Mouse (Mus musculus): Measurements from ENCODE around the gene Vps54. TPM values are rescaled to one million over a fixed set of nuclear protein-coding genes. Genes with fewer than 3 reads are reported as not detected.

Gene Vps54
- polyA plus RNA-seq, 1 experiment from 2014 or later, result 16.6 TPM

DNA sequence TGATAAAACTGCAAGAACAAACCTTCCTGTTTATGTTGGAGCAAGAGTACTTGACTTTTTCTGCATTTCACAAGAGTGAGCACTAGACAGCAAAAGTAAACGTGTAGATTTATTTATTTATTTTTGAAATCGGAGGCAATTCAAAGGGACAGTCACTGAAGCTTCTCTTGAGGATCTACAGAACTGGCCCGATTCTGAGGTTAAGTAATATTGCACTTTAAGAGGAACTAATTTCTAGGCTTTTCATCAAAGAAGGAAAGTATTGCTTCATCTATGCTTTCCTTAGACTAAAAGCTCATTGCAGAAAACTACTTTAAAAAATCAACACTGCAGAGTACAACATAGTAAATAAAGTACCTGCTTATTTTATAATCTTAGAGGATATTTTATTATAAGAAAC, 82.5 kb downstream of the Vps54 start:
- Histone ChIP-seq H3K27me3 (replicated peaks) (no peaks in the 10 kb centered on the region), H3K27ac (no peak overlapping the region), H3K4me3 (no peak overlapping the region), H3K4me2 (replicated peaks) (no peak overlapping the region), H3K36me3 (peaks cover 26% of the 10 kb centered on the region), H3K9me3 (no peaks in the 10 kb centered on the region), H3K4me1 (no peaks in the 10 kb centered on the region), H3K9ac (no peak overlapping the region)
- ATAC-seq (ENCODE audit: low FRiP score, low read depth), result no peak
- 84% methylated on average over 3 of the region's 3 CpGs for WGBS

- ATAC-seq (ENCODE audit: low FRiP score, low read depth), result no peak
- Histone ChIP-seq H3K4me2 (replicated peaks) (no peak overlapping the region), H3K36me3 (peaks cover 26% of the 10 kb centered on the region), H3K27ac (no peak overlapping the region), H3K9me3 (no peaks in the 10 kb centered on the region), H3K27me3 (replicated peaks) (no peaks in the 10 kb centered on the region), H3K4me1 (no peaks in the 10 kb centered on the region), H3K4me3 (no peak overlapping the region), H3K9ac (no peak overlapping the region)
- WGBS, result 87% methylated on average over 3 of the region's 3 CpGs
These were observed 83.3 kb downstream of the Vps54 start for GRCm38 (mm10) chr11:21322349-21322748.

DNA sequence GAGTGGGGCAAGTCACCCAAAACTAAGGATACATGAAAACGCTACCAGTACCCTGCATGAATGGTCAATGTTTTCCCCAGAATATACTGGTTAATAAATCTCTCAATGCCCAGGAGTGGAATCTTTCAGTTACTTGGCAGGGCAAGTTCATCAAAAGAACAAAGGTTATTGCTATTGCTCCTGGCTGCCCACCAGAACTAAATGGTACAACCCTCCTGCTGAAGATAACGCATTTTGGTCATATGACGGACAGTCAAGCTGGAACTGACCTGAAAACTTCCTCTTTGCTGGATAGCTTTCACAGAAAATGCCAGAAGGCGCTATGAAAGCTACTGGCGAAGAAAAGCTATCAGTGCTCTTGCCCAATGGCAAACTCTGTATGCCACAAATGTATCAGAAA, 86.7 kb downstream of the Vps54 start:
- H3K4me2 ChIP-seq (replicated peaks), result no peak overlapping the region
- no peaks in the 10 kb centered on the region for H3K9me3 ChIP-seq
- H3K27me3 ChIP-seq (replicated peaks), result no peaks in the 10 kb centered on the region
- WGBS, result 92% methylated on average over 5 of the region's 5 CpGs
- no peak overlapping the region for H3K27ac ChIP-seq
- no peak overlapping the region for H3K9ac ChIP-seq
- H3K4me1 ChIP-seq, result no peaks in the 10 kb centered on the region
- H3K4me3 ChIP-seq, result no peak overlapping the region
- ATAC-seq (ENCODE audit: low FRiP score, low read depth), result no peak
- peaks cover 39% of the 10 kb centered on the region for H3K36me3 ChIP-seq

- no peaks in the 10 kb centered on the region for H3K9me3 ChIP-seq
- H3K4me2 ChIP-seq (replicated peaks), result no peak overlapping the region
- H3K4me1 ChIP-seq, result no peaks in the 10 kb centered on the region
- WGBS, result 79% methylated on average over 2 of the region's 2 CpGs
- H3K9ac ChIP-seq, result no peak overlapping the region
- no peak overlapping the region for H3K27ac ChIP-seq
- peaks cover 37% of the 10 kb centered on the region for H3K36me3 ChIP-seq
- H3K27me3 ChIP-seq (replicated peaks), result no peaks in the 10 kb centered on the region
- H3K4me3 ChIP-seq, result no peak overlapping the region
- ATAC-seq (ENCODE audit: low FRiP score, low read depth), result no peak
These were observed 87.7 kb downstream of the Vps54 start for GRCm38 (mm10) chr11:21326770-21327169.

GRCm38 (mm10) chr11:21327486-21327885, 88.4 kb downstream of the Vps54 start:
- Histone ChIP-seq H3K9ac (no peak overlapping the region), H3K36me3 (peaks cover 35% of the 10 kb centered on the region), H3K9me3 (no peaks in the 10 kb centered on the region), H3K4me2 (replicated peaks) (no peak overlapping the region), H3K27ac (no peak overlapping the region), H3K27me3 (replicated peaks) (no peaks in the 10 kb centered on the region), H3K4me1 (no peaks in the 10 kb centered on the region), H3K4me3 (no peak overlapping the region)
- 92% methylated on average over 5 of the region's 5 CpGs for WGBS
- no peak for ATAC-seq (ENCODE audit: low FRiP score, low read depth)

- WGBS, result 94% methylated on average over 5 of the region's 5 CpGs
- H3K9me3 ChIP-seq, result no peaks in the 10 kb centered on the region
These were observed 89.1 kb downstream of the Vps54 start for GRCm38 (mm10) chr11:21328141-21328540.

GRCm38 (mm10) chr11:21332639-21333295, 93.7 kb downstream of the Vps54 start:
- Histone ChIP-seq H3K27me3 (replicated peaks) (no peaks in the 10 kb centered on the region), H3K9ac (no peak overlapping the region), H3K9me3 (no peaks in the 10 kb centered on the region), H3K4me2 (replicated peaks) (no peak overlapping the region), H3K4me1 (no peaks in the 10 kb centered on the region), H3K36me3 (peaks cover 37% of the 10 kb centered on the region), H3K27ac (no peak overlapping the region), H3K4me3 (no peak overlapping the region)
- ATAC-seq (ENCODE audit: low FRiP score, low read depth), result no peak
- WGBS, result 87% methylated on average over 5 of the region's 5 CpGs

More at GRCm38 (mm10) chr11:21328141-21328540, 89.1 kb downstream of the Vps54 start:
- Histone ChIP-seq H3K36me3 (peaks cover 38% of the 10 kb centered on the region), H3K4me3 (no peak overlapping the region), H3K9ac (no peak overlapping the region), H3K27me3 (replicated peaks) (no peaks in the 10 kb centered on the region), H3K4me1 (no peaks in the 10 kb centered on the region), H3K4me2 (replicated peaks) (no peak overlapping the region), H3K27ac (no peak overlapping the region)
- ATAC-seq (ENCODE audit: low FRiP score, low read depth), result no peak

DNA sequence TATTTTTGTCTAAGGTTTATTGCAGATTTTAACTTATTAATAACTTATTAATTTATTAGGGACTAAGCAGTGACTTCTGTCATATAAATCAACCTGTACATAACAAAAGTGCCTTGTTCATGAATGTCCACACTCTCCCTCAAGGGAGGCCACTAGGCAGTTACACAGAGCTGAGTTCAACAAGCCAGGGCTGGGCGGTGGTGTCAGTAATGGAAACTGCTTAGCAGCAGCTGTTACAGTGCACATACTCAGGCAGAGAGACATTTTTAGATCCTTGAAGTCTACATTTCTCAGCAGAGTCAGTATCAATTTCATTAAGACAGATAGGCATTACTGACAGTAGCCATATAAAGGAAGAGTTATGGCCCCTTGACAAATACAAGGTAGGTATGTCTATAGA, 98.8 kb downstream of the Vps54 start:
- 72% methylated on average over 1 of the region's 1 CpGs for WGBS

GRCm38 (mm10) chr11:21339088-21339487, 100.0 kb downstream of the Vps54 start:
- 85% methylated on average over 4 of the region's 4 CpGs for WGBS
- H3K4me1 ChIP-seq, result no peaks in the 10 kb centered on the region
- H3K27me3 ChIP-seq (replicated peaks), result no peaks in the 10 kb centered on the region
- ATAC-seq (ENCODE audit: low FRiP score, low read depth), result no peak
- H3K9ac ChIP-seq, result no peak overlapping the region
- H3K36me3 ChIP-seq, result peaks cover 8% of the 10 kb centered on the region; the same call in 1 of the 2 replicates
- H3K9me3 ChIP-seq, result no peaks in the 10 kb centered on the region
- no peak overlapping the region for H3K4me2 ChIP-seq (replicated peaks)
- H3K4me3 ChIP-seq, result no peak overlapping the region
- no peak overlapping the region for H3K27ac ChIP-seq

More for the DNA sequence above, 98.8 kb downstream of the Vps54 start:
- ATAC-seq (ENCODE audit: low FRiP score, low read depth), result 0 out of 2 replicates have a peak, but pooled peaks have one; percentile 29
- no peak overlapping the region for H3K9ac ChIP-seq
- no peak overlapping the region for H3K4me2 ChIP-seq (replicated peaks)
- H3K36me3 ChIP-seq, result peaks cover 7% of the 10 kb centered on the region; the same call in 1 of the 2 replicates
- no peaks in the 10 kb centered on the region for H3K9me3 ChIP-seq
- H3K4me3 ChIP-seq, result no peak overlapping the region
- H3K4me1 ChIP-seq, result no peaks in the 10 kb centered on the region
- H3K27me3 ChIP-seq (replicated peaks), result no peaks in the 10 kb centered on the region
- H3K27ac ChIP-seq, result no peak overlapping the region

DNA sequence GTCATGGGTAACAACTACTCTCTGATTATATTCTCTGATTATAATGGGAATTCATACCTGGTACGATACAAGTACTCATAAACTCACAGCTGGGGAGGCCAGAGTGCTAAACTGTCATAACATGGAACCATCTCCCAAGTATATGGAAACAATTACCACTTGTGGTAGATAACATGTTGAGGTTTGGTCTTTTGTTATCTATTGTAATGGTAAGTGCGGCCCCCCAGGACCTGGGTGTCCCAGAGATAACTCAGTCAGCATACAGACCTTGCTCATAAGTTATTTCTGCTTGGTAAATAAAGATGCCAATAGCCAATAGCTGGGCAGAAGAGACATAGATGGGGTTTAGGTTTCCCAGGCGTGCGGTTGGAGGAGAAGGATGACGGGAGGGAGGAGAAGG, 104.4 kb downstream of the Vps54 start:
- H3K4me1 ChIP-seq, result no peaks in the 10 kb centered on the region
- no peaks in the 10 kb centered on the region for H3K9me3 ChIP-seq
- H3K4me3 ChIP-seq, result no peak overlapping the region
- WGBS, result 95% methylated on average over 5 of the region's 5 CpGs
- no peak overlapping the region for H3K27ac ChIP-seq
- no peak for ATAC-seq (ENCODE audit: low FRiP score, low read depth)
- no peaks in the 10 kb centered on the region for H3K27me3 ChIP-seq (replicated peaks)
- peaks cover 15% of the 10 kb centered on the region; the same call in 1 of the 2 replicates for H3K36me3 ChIP-seq
- no peak overlapping the region for H3K9ac ChIP-seq
- no peak overlapping the region for H3K4me2 ChIP-seq (replicated peaks)

DNA sequence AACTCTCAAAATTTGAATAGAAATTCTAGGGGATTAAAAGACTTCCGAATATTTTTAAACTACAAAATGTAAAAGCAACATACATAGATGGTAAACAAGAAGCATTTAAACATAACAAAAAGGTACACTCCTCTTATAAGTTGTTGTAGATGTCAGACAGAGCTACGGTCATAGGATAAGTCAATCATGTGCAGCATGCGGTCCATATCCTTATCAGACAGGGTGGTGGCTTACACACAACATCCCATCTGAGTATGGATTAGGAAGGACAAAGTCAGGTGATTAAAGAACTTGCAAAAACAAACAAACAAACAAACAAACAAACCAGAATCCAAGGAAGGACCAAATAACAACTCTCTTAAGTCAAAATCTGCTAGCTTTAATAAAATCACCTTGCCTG, 106.9 kb downstream of the Vps54 start:
- Histone ChIP-seq H3K4me2 (replicated peaks) (no peak overlapping the region), H3K9me3 (no peaks in the 10 kb centered on the region), H3K36me3 (peaks cover 15% of the 10 kb centered on the region), H3K27me3 (replicated peaks) (no peaks in the 10 kb centered on the region), H3K4me1 (no peaks in the 10 kb centered on the region), H3K27ac (no peak overlapping the region), H3K9ac (no peak overlapping the region), H3K4me3 (no peak overlapping the region)
- 95% methylated on average over 3 of the region's 3 CpGs for WGBS
- no peak for ATAC-seq (ENCODE audit: low FRiP score, low read depth)

GRCm38 (mm10) chr11:21348890-21349289, 109.8 kb downstream of the Vps54 start:
- no peaks in the 10 kb centered on the region for H3K4me1 ChIP-seq
- no peak overlapping the region for H3K9ac ChIP-seq
- 87% methylated on average over 2 of the region's 2 CpGs for WGBS
- H3K9me3 ChIP-seq, result no peaks in the 10 kb centered on the region
- ATAC-seq (ENCODE audit: low FRiP score, low read depth), result no peak
- H3K4me2 ChIP-seq (replicated peaks), result no peak overlapping the region
- no peaks in the 10 kb centered on the region for H3K27me3 ChIP-seq (replicated peaks)
- no peak overlapping the region for H3K4me3 ChIP-seq
- no peak overlapping the region for H3K27ac ChIP-seq
- H3K36me3 ChIP-seq, result peaks cover 19% of the 10 kb centered on the region

DNA sequence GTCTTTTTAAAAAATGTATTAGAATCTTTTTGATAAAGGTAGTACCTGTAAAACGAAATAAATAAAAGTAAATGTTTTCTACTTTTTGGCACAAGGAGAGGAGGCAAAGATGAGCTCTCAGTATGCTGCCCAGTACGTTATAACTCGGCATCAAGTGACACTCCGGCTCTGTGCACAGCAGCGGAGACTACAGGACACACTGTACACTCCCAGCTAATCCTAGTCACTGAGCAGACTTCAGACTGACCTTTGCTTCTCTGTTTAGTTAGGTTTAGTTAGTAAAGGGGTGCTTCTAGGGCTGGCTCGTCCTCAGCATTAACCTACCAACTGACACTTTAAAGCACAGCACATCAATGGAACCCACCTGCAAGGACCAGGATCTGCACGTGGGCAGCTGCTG, 112.2 kb downstream of the Vps54 start:
- no peak overlapping the region for H3K27ac ChIP-seq
- H3K9me3 ChIP-seq, result no peaks in the 10 kb centered on the region
- no peak overlapping the region for H3K9ac ChIP-seq
- H3K36me3 ChIP-seq, result peaks cover 12% of the 10 kb centered on the region
- ATAC-seq (ENCODE audit: low FRiP score, low read depth), result no peak
- H3K4me2 ChIP-seq (replicated peaks), result no peak overlapping the region
- H3K27me3 ChIP-seq (replicated peaks), result no peaks in the 10 kb centered on the region
- no peaks in the 10 kb centered on the region for H3K4me1 ChIP-seq
- no peak overlapping the region for H3K4me3 ChIP-seq
- WGBS, result 91% methylated on average over 7 of the region's 7 CpGs
